Mouse (Mus musculus): ENCODE data around the gene Ttll3. TPM values are rescaled to one million over a fixed set of nuclear protein-coding genes. Genes with fewer than 3 reads are reported as not detected.
A peak's percentile ranks its signal among the peaks of the same experiment; 100 is the strongest.

Gene Ttll3
- polyA plus RNA-seq (2016; fragmentation: Nextera tagmentation; extraction: Ambion mirVana), result 5.3 and 7.4 TPM in 2 replicates

DNA sequence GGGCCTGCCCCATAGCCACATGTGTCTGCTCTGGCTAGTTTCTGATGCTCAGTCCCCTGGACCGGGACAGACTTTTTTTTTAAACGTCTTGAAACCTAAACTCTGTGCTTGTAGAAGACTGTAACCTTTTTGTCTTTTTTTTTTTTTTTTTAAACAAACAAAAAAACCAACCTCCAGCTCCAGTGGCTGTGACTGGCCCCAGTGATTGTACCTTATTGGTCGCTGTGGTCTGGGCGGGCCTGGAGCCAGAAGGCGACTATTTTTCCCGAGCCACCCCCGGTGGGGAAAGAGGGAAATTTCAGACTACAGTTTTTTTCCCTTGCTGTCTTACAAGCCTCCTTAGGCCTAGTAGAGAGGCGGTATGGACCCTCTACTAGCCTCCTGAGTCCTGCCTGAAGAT is at the start of gene Ttll3:
Ttll3 (plus strand) TSS at position 301 of the 400 bp plus-strand sequence.
- no peak for DNase-seq (ENCODE audit: low spot score)
- peaks cover 21% of the 10 kb centered on the region for H3K4me1 ChIP-seq (replicated peaks)
- no peak within 1 kb of the TSS for H3K27ac ChIP-seq
- no peaks in the 10 kb centered on the region for H3K9me3 ChIP-seq
- H3K27me3 ChIP-seq (ENCODE audit: insufficient read depth, poor library complexity, severe bottlenecking), result 0 out of 2 replicates have a peak, but pooled peaks cover 7% of the 10 kb centered on the region
- no peak within 1 kb of the TSS for H3K4me3 ChIP-seq
- peaks cover 76% of the 10 kb centered on the region for H3K36me3 ChIP-seq
- WGBS, result 83% methylated on average over 8 of the region's 8 CpGs

DNA sequence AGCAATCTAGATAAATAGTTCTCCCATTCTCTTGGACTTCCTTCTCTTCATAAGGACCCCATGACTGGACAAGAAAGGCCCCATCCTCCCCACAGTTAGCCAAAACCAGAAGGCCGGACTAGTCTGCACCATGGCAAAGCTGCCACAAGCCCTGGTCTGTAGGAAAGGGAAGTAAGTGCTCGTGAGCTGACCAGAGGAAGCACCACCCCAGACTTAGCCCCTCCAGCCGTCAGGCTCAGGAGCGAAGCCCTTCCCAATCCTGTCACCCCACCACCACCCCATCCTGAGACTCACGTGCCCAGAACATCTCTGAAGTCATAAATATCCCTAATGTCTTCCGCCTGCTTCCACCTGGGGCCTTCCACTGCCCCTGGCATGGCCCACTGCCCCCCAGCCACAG is 47.5 kb upstream of the Ttll3 start:
- Histone ChIP-seq H3K9me3 (no peaks in the 10 kb centered on the region), H3K4me1 (replicated peaks) (peaks cover 28% of the 10 kb centered on the region), H3K4me3 (no peak overlapping the region), H3K27me3 (ENCODE audit: insufficient read depth, poor library complexity, severe bottlenecking) (no peaks in the 10 kb centered on the region), H3K36me3 (peaks cover 26% of the 10 kb centered on the region), H3K27ac (no peak overlapping the region)
- WGBS, result 86% methylated on average over 6 of the region's 6 CpGs
- no peak for DNase-seq (ENCODE audit: low spot score)

DNA sequence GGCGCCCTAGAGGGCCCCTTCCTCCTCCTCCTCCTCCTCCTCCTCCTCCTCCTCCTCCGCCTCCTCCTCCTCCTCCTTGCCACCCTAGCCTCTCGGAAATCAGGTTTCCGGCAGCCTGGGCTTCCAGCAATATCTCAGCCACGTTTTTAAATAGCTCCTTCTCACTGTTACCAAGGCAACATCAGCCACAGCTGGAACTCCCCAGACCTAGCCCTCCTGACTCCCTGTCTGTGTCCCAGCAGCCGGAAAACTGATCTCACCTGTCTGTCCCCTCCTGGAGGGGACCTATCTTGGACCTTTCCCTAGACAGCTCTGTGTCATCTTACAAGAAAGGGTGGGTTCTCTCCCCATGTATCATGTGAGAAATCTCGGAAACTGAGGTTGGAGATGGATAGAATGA is 46.8 kb upstream of the Ttll3 start:
- peaks cover 24% of the 10 kb centered on the region for H3K36me3 ChIP-seq
- peaks cover 28% of the 10 kb centered on the region for H3K4me1 ChIP-seq (replicated peaks)
- no peaks in the 10 kb centered on the region for H3K27me3 ChIP-seq (ENCODE audit: insufficient read depth, poor library complexity, severe bottlenecking)
- H3K27ac ChIP-seq, result 0 out of 2 replicates have a peak overlapping the region, but pooled peaks have one; percentile 5
- H3K4me3 ChIP-seq, result no peak overlapping the region
- no peak for DNase-seq (ENCODE audit: low spot score)
- H3K9me3 ChIP-seq, result no peaks in the 10 kb centered on the region
- 53% methylated on average over 5 of the region's 7 CpGs for WGBS

DNA sequence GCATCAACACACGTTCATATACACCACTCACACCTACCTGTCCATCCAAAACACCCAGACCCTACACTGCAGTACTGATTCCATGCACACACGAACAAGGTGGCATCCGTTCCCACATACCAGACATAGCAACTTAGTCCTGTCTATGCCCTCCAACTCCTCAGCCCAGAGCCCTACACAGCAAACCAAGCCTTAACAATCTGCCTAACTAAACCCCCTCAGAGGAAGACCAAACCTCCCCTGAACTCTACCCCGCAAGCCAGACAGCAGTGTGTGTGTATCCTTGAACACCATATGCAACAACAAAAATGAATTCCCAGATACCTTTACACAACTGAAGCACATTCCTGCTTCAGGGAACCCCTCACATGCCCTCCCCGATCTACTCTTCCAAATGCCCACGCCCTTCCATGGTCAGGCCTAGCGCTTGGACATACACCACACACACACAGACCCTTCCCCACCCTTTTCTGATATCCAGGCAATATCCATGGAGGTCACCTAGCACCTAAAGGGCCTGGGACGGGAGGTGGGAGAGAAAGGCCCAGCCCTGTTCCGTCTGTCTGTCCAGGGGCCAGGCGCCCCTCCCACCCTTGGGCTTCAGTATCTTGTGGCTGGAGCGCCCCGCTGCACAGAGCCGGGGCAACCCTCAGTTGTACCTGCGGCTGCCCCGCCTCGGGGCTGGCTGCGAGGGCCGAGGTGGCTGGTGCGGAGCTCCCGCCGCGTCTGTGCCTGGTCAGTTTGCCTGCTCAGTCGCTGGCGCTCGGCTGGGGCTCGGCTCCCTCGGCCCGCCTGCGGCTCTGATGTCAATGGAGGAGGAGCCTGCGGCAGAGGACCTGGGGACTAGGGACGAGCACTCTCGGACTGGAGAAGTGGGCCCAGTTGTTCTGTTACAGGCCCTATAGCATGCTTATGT is 45.6 kb upstream of the Ttll3 start, which contains the start of gene Camk1:
Camk1 (minus strand) TSS at position 808 of the 916 bp plus-strand sequence.
- H3K4me1 ChIP-seq (replicated peaks), result peaks cover 28% of the 10 kb centered on the region
- DNase-seq (ENCODE audit: low spot score), result peak; percentile 69
- WGBS, result 18% methylated on average over 32 of the region's 32 CpGs
- no peaks in the 10 kb centered on the region for H3K9me3 ChIP-seq
- H3K36me3 ChIP-seq, result peaks cover 14% of the 10 kb centered on the region
- peak within 1 kb of the TSS; percentile 90 for H3K27ac ChIP-seq
- peak within 1 kb of the TSS; percentile 64 for H3K4me3 ChIP-seq
- H3K27me3 ChIP-seq (ENCODE audit: insufficient read depth, poor library complexity, severe bottlenecking), result no peaks in the 10 kb centered on the region

DNA sequence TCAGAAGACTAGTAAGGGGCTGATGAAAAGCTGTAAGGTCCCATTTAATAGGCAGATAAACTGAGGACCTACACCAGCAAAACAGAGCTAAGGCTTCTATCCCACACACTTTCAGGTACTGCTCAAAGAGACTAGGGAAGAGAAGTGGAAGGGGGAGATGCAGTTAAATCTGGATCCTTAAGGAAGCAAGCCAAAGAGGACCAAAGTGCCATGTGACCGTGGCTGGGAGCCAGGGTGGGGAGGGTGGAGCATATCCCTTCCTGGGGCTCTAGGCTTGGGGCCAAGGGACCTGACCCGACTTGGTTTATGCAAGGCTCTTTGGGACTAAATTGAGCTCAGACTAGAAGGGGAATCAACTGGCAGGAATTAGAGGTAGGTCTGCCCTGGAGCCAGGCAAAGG is 44.7 kb upstream of the Ttll3 start:
- no peak for DNase-seq (ENCODE audit: low spot score)
- no peak overlapping the region; the same call in 1 of the 2 replicates for H3K4me3 ChIP-seq
- H3K36me3 ChIP-seq, result peaks cover 8% of the 10 kb centered on the region
- no peaks in the 10 kb centered on the region for H3K9me3 ChIP-seq
- H3K27ac ChIP-seq, result peak overlapping the region; percentile 90
- peaks cover 28% of the 10 kb centered on the region for H3K4me1 ChIP-seq (replicated peaks)
- no peaks in the 10 kb centered on the region for H3K27me3 ChIP-seq (ENCODE audit: insufficient read depth, poor library complexity, severe bottlenecking)
- 67% methylated on average over 2 of the region's 2 CpGs for WGBS

- DNase-seq (ENCODE audit: low spot score), result no peak
- Histone ChIP-seq H3K9me3 (no peaks in the 10 kb centered on the region), H3K27ac (no peak overlapping the region), H3K36me3 (no peaks in the 10 kb centered on the region), H3K4me1 (replicated peaks) (peaks cover 24% of the 10 kb centered on the region), H3K27me3 (ENCODE audit: insufficient read depth, poor library complexity, severe bottlenecking) (no peaks in the 10 kb centered on the region), H3K4me3 (no peak overlapping the region)
- 79% methylated on average over 4 of the region's 4 CpGs for WGBS
Measured at GRCm38 (mm10) chr6:113346897-113347296, 42.2 kb upstream of the Ttll3 start.

DNA sequence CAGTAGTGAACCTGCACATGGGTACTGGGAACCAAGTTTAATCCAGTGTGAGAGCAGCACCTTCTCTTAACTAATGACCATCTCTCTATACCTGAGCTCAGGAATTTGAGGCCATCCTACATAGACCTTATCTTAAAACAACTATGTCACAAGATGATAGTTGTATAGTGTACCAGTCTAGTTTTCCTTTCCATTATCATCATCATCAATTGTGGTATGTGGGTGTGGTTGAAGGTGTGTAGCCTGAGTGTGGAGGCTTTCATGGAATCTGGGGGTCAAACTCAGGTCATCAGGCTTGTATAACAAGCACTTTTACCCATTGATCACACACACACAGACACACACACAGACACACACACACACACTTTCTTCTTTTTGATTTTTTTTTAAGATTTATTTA is 38.5 kb upstream of the Ttll3 start:
- Histone ChIP-seq H3K4me1 (replicated peaks) (no peaks in the 10 kb centered on the region), H3K36me3 (no peaks in the 10 kb centered on the region), H3K9me3 (no peaks in the 10 kb centered on the region), H3K27ac (no peak overlapping the region), H3K27me3 (ENCODE audit: insufficient read depth, poor library complexity, severe bottlenecking) (no peaks in the 10 kb centered on the region), H3K4me3 (no peak overlapping the region)
- no peak for DNase-seq (ENCODE audit: low spot score)

DNA sequence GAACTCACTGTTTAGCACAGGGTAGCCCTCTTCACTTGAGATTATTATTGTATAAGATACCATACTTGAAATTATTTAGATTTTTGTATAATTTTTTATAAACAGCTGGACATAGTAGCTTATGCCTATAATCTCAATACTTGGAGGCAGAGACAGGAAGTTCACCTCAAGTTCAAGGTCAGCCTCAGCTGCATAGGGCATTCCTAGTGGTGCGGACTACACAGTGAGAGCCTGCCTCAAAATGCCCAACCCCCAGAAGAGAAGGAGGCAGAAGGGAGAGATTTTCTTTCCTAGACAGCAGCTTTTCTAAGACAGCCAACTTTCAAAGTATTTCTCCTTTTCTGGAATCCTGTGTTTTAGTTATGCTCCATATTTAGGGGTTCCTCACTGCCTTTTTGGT is 37.9 kb upstream of the Ttll3 start:
- H3K36me3 ChIP-seq, result no peaks in the 10 kb centered on the region
- no peaks in the 10 kb centered on the region for H3K9me3 ChIP-seq
- no peaks in the 10 kb centered on the region for H3K27me3 ChIP-seq (ENCODE audit: insufficient read depth, poor library complexity, severe bottlenecking)
- no peak overlapping the region for H3K4me3 ChIP-seq
- DNase-seq (ENCODE audit: low spot score), result no peak
- no peak overlapping the region for H3K27ac ChIP-seq
- no peaks in the 10 kb centered on the region for H3K4me1 ChIP-seq (replicated peaks)
- WGBS, result 80% methylated on average over 1 of the region's 1 CpGs

DNA sequence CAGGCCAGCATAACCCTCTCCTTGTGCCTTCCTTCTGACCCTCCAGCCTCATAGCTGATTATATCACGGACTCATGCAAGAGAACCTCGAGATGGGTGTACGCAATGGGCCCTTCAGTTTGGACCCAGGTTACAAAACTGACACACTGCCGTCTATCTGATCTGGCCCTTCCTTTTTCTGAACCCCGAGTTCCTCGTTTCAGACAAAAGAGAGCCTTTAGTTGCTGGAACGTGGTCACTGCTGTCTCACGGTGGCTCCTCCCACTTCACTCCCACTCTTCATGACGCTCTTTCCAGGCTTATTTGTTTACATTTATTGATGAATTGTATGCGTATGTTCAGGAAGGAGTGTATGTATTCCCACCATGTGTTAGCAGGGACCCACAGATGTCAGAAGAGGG is 37.4 kb upstream of the Ttll3 start:
- DNase-seq (ENCODE audit: low spot score), result no peak
- Histone ChIP-seq H3K4me3 (no peak overlapping the region), H3K27ac (no peak overlapping the region), H3K9me3 (no peaks in the 10 kb centered on the region), H3K4me1 (replicated peaks) (no peaks in the 10 kb centered on the region), H3K36me3 (no peaks in the 10 kb centered on the region), H3K27me3 (ENCODE audit: insufficient read depth, poor library complexity, severe bottlenecking) (no peaks in the 10 kb centered on the region)
- WGBS, result 63% methylated on average over 10 of the region's 10 CpGs

GRCm38 (mm10) chr6:113352820-113353219 is 36.2 kb upstream of the Ttll3 start:
- DNase-seq (ENCODE audit: low spot score), result no peak
- H3K9me3 ChIP-seq, result no peaks in the 10 kb centered on the region
- no peaks in the 10 kb centered on the region for H3K4me1 ChIP-seq (replicated peaks)
- no peak overlapping the region for H3K27ac ChIP-seq
- no peaks in the 10 kb centered on the region for H3K27me3 ChIP-seq (ENCODE audit: insufficient read depth, poor library complexity, severe bottlenecking)
- H3K4me3 ChIP-seq, result no peak overlapping the region
- H3K36me3 ChIP-seq, result no peaks in the 10 kb centered on the region
- whole genome bisulfite sequencing, result 81% methylated on average over 3 of the region's 3 CpGs

- H3K4me1 ChIP-seq (replicated peaks), result no peaks in the 10 kb centered on the region
- 70% methylated on average over 3 of the region's 3 CpGs for WGBS
Measured at GRCm38 (mm10) chr6:113353696-113354095, 35.4 kb upstream of the Ttll3 start.

GRCm38 (mm10) chr6:113361476-113361875 is 27.6 kb upstream of the Ttll3 start:
- Histone ChIP-seq H3K4me1 (replicated peaks) (no peaks in the 10 kb centered on the region), H3K9me3 (no peaks in the 10 kb centered on the region), H3K27ac (no peak overlapping the region), H3K4me3 (no peak overlapping the region), H3K27me3 (ENCODE audit: insufficient read depth, poor library complexity, severe bottlenecking) (no peaks in the 10 kb centered on the region), H3K36me3 (peaks cover 3% of the 10 kb centered on the region; the same call in 1 of the 2 replicates)
- no peak for DNase-seq (ENCODE audit: low spot score)
- 79% methylated on average over 4 of the region's 4 CpGs for WGBS

More at GRCm38 (mm10) chr6:113353696-113354095, 35.4 kb upstream of the Ttll3 start:
- no peak overlapping the region for H3K4me3 ChIP-seq
- H3K36me3 ChIP-seq, result no peaks in the 10 kb centered on the region
- no peaks in the 10 kb centered on the region for H3K9me3 ChIP-seq
- H3K27me3 ChIP-seq (ENCODE audit: insufficient read depth, poor library complexity, severe bottlenecking), result no peaks in the 10 kb centered on the region
- H3K27ac ChIP-seq, result no peak overlapping the region
- DNase-seq (ENCODE audit: low spot score), result no peak

- Histone ChIP-seq H3K27me3 (ENCODE audit: insufficient read depth, poor library complexity, severe bottlenecking) (no peaks in the 10 kb centered on the region), H3K27ac (no peak overlapping the region), H3K4me3 (no peak overlapping the region), H3K36me3 (peaks cover 10% of the 10 kb centered on the region), H3K9me3 (no peaks in the 10 kb centered on the region), H3K4me1 (replicated peaks) (no peaks in the 10 kb centered on the region)
- 96% methylated on average over 1 of the region's 1 CpGs for WGBS
- DNase-seq (ENCODE audit: low spot score), result no peak
Measured at GRCm38 (mm10) chr6:113362241-113362640, 26.8 kb upstream of the Ttll3 start.
